In the genomic region with DNA sequence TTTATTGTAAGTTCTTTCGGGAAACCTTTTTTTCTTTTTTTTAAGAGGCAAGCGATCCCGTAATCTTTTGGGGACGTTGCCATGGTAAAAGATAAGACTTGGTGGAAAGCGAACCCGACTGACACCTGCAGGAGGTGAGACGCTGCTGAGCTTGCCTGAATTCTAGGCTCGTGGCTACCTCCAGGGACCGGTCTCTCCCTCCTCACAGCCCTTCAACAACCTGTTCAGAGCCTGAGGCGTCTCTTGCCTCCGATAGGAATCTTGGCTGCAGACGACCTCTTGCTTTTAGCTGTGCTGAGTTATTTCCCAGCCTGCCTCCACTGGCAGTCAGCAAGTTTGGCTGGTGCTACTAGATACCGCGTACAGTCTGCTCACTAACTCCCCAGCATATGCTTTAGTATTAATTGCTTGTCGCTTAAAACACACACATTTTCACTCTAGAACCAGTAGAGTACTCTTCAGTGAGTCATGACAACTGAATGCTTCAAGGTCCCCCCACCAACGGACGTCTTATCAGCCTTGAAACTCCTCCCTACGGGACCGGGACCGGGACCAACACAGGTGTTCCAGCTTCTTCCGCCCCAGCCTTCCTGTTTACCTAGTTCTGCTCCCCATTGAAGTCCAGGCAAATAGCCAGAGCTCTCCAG, we compare ENCODE assay signal across 8 mouse cellular contexts. TPM values are rescaled to one million over a fixed set of nuclear protein-coding genes. Genes with fewer than 3 reads are reported as not detected.
A peak's percentile ranks its signal among the peaks of the same experiment; 100 is the strongest.
DNase-seq lines count a peak whose midpoint lies in the region; ATAC-seq and TF ChIP-seq lines count a peak whose summit lies in the region.

No protein-coding gene starts in this region.

- no peaks in the 10 kb centered on the region for H3K36me3 ChIP-seq in C2C12 (ENCODE audit: control insufficient read depth, insufficient read depth)
- H3K36me3 ChIP-seq in forebrain, embryonic 12.5 days (replicated peaks) = no peaks in the 10 kb centered on the region
- no peaks in the 10 kb centered on the region for H3K36me3 ChIP-seq in lung, embryonic 15.5 days

- H3K27me3 ChIP-seq in C2C12 (ENCODE audit: control insufficient read depth, insufficient read depth, insufficient read length) = no peaks in the 10 kb centered on the region
- no peaks in the 10 kb centered on the region for H3K27me3 ChIP-seq in forebrain, embryonic 12.5 days
- H3K27me3 ChIP-seq in lung, embryonic 15.5 days = no peaks in the 10 kb centered on the region

- ATAC-seq in forebrain, embryonic 12.5 days (ENCODE audit: low FRiP score) = peak; percentile 31
- peak; percentile 42 to 47 for ATAC-seq in hematopoietic stem cell, adult 5-6 weeks (replicated peaks in 1 of 2; ENCODE audit: insufficient read depth in 1 of 2, low FRiP score in 2 of 2, low TSS enrichment in 1 of 2, low read depth in 1 of 2, poor library complexity in 2 of 2, severe bottlenecking in 2 of 2)
- ATAC-seq in lung, embryonic 15.5 days (ENCODE audit: borderline replicate concordance, extremely low read depth, low FRiP score, low TSS enrichment) = peak; percentile 29

- peak overlapping the region; percentile 80 for H3K4me3 ChIP-seq in C2C12 (ENCODE audit: insufficient read depth, poor library complexity, severe bottlenecking)
- peak overlapping the region; percentile 95 for H3K4me3 ChIP-seq in forebrain, embryonic 12.5 days (replicated peaks)
- peak overlapping the region; percentile 76 for H3K4me3 ChIP-seq in lung, embryonic 15.5 days

- H3K27ac ChIP-seq in forebrain, embryonic 12.5 days = peak overlapping the region; percentile 99
- peak overlapping the region; percentile 96 for H3K27ac ChIP-seq in lung, embryonic 15.5 days

- no peaks in the 10 kb centered on the region for H3K9me3 ChIP-seq in forebrain, embryonic 12.5 days
- no peaks in the 10 kb centered on the region for H3K9me3 ChIP-seq in lung, embryonic 15.5 days

- peak overlapping the region; percentile 83 for H3K4me2 ChIP-seq in forebrain, embryonic 12.5 days
- H3K4me2 ChIP-seq in lung, embryonic 15.5 days = peak overlapping the region; percentile 75

- DNase-seq in adrenal gland, adult 8-10 months = peak; percentile 53
- DNase-seq in layer of hippocampus, adult 8-10 months (ENCODE audit: low spot score in 2 of 2) = peak; percentile 49 to 64
- peak; percentile 26 for DNase-seq in ovary, postnatal 14 days (ENCODE audit: low spot score)
- DNase-seq in natural killer cell, adult 2 months (ENCODE audit: low spot score in 2 of 2) = no peak

- peak overlapping the region; percentile 99 for H3K9ac ChIP-seq in forebrain, embryonic 12.5 days
- H3K9ac ChIP-seq in lung, embryonic 15.5 days = peak overlapping the region; percentile 90

- H3ac ChIP-seq in C2C12 (ENCODE audit: control insufficient read depth, insufficient read length, low read depth) = peak overlapping the region; percentile 33

- H3K79me2 ChIP-seq in C2C12 (ENCODE audit: control insufficient read depth, insufficient read depth) = peaks cover 41% of the 10 kb centered on the region

- 1% methylated on average over 21 of the region's 21 CpGs for WGBS in forebrain, embryonic 12.5 days
- under 1% methylated on average over 21 of the region's 21 CpGs for WGBS in lung, embryonic 15.5 days

- H3K79me3 ChIP-seq in C2C12 (ENCODE audit: low read depth) = peaks cover 32% of the 10 kb centered on the region

- H3K4me1 ChIP-seq in forebrain, embryonic 12.5 days = peaks cover 27% of the 10 kb centered on the region
- H3K4me1 ChIP-seq in lung, embryonic 15.5 days = peaks cover 45% of the 10 kb centered on the region

- TF ChIP-seq CTCF in C2C12 (IDR thresholded peaks at IDR 0.05; ENCODE audit: control insufficient read depth, insufficient read depth, insufficient read length) = no peak

TF ChIP-seq in C2C12, 6 proteins besides CTCF, POLR2A, EP300 and RAD21:
- TF ChIP-seq USF1 (IDR thresholded peaks at IDR 0.05; ENCODE audit: low read depth) = no peak
- TF ChIP-seq CEBPB (IDR thresholded peaks at IDR 0.05; ENCODE audit: low read depth) = no peak
- TF ChIP-seq FOSL1 (IDR thresholded peaks at IDR 0.05; ENCODE audit: insufficient read depth, low read length, poor library complexity, severe bottlenecking) = no peak
- no peak for TF ChIP-seq MAX (IDR thresholded peaks at IDR 0.05)
- TF ChIP-seq MYOG (IDR thresholded peaks at IDR 0.05; ENCODE audit: control insufficient read depth, extremely low read depth, insufficient read length) = no peak
- no peak for TF ChIP-seq MYOD1 (IDR thresholded peaks at IDR 0.05; ENCODE audit: control insufficient read depth, insufficient read length, low read depth)

RNA-seq across cellular contexts. Expression of gene Fnbp1l, which starts 0.9 kb away (rescaled TPM):
- polyA plus RNA-seq in C2C12 (2012; fragmentation: generic; extraction: Trizol) = 12.4 TPM
- total RNA-seq in adrenal gland, adult 8-10 months (2022) = 10 to 100 TPM; 14.5 to 32.5 (median 22.5) TPM
- 133 and 146 TPM in 2 replicates for polyA plus RNA-seq in forebrain, embryonic 12.5 days (2016; fragmentation: Nextera tagmentation; extraction: Ambion mirVana)
- 53.1 and 59.2 TPM in 2 replicates for total RNA-seq in hematopoietic stem cell, adult 5-6 weeks (2017)
- total RNA-seq in layer of hippocampus, adult 8-10 months (2022) = 10 to 100 TPM; 25.9 to 34.5 (median 31.4) TPM
- polyA plus RNA-seq in lung, embryonic 15.5 days (2015; fragmentation: Nextera tagmentation; extraction: Ambion mirVana) = 50.2 and 52.8 TPM in 2 replicates

Comparison
In these comparisons a context has a peak if more than half of its experiments do, and no peak if none do; other contexts are left out.
1. DNase-seq: peak in adrenal gland, adult 8-10 months (single experiment), layer of hippocampus, adult 8-10 months (2 of 2) and ovary, postnatal 14 days (single experiment); none in natural killer cell, adult 2 months (0 of 2).
2. Peak in every context shown above with its lines, with median percentiles within 50 percentile points of each other: H3K4me3 ChIP-seq and ATAC-seq.